Mouse (Mus musculus) cortical plate, adult 2 months (tissue): ENCODE results near the gene Cck. TPM values are rescaled to one million over a fixed set of nuclear protein-coding genes. Genes with fewer than 3 reads are reported as not detected.

Source experiments
- H3K27ac ChIP-seq: fragments of 200-500 bp; 2 replicates; pipeline ENCODE4 v1.5.1; 2012; ENCODE audit warnings: low read length, control low read depth, inconsistent platforms; ENCODE audit not compliant: insufficient read depth
- H3K4me1 ChIP-seq: fragments of 200-500 bp; 2 replicates; pipeline ENCODE4 v1.6.1; 2011; ENCODE audit warnings: low read length; ENCODE audit not compliant: control insufficient read depth, insufficient read depth
- H3K4me3 ChIP-seq: fragments of 200-500 bp; 2 replicates; pipeline ENCODE4 v1.5.1; 2011; ENCODE audit warnings: mild to moderate bottlenecking, low read length, control low read depth; ENCODE audit not compliant: insufficient read depth
- CTCF ChIP-seq: fragments of 200-500 bp; IDR thresholded peaks from 2 replicates; pipeline ENCODE4 v1.5.1; 2011; ENCODE audit warnings: mild to moderate bottlenecking, control low read depth, low read length; ENCODE audit not compliant: insufficient read depth; ENCODE audit errors: extremely low read depth
- POLR2A ChIP-seq: fragments of 200-500 bp; IDR thresholded peaks from 2 replicates; pipeline ENCODE4 v1.6.1; 2011; ENCODE audit warnings: mild to moderate bottlenecking, low read length, control low read depth; ENCODE audit not compliant: insufficient read depth; ENCODE audit errors: extremely low read depth
- polyA plus RNA-seq: library from polyadenylated mRNA; depleted of rRNA; stranded (reverse); fragments of >200 nt; gene quantifications from 2 replicates; pipeline ENCODE4 v1.2.3, GENCODE M21; 2012; rRNA removed

Cck gene
- polyA plus RNA-seq: 1,499 and 1,678 TPM in 2 replicates

DNA sequence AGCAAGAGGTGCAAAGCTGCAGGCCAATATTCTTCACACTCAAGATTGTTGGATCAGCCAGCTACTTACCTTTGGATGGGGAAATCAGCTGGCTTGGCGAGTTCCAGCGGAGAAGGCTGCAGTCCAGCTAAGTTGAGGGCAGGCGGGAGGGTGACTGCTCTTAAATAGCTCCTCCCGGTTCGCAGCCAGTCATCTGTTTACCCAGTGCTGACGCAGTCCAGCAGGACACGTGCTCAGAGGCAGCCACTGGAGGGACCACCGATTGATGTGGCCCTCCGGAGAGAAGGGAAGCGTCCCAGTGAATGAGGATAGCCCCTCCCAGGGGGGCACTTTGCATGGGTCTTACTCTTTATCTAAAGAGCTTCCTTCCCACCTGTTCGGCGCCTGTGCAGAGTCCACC, at the start of gene Cck:
Cck (minus strand) TSS at position 166 of the 400 bp plus-strand sequence.
- Histone ChIP-seq H3K4me3 (peak within 1 kb of the TSS; percentile 73), H3K27ac (peak within 1 kb of the TSS; percentile 80)

DNA sequence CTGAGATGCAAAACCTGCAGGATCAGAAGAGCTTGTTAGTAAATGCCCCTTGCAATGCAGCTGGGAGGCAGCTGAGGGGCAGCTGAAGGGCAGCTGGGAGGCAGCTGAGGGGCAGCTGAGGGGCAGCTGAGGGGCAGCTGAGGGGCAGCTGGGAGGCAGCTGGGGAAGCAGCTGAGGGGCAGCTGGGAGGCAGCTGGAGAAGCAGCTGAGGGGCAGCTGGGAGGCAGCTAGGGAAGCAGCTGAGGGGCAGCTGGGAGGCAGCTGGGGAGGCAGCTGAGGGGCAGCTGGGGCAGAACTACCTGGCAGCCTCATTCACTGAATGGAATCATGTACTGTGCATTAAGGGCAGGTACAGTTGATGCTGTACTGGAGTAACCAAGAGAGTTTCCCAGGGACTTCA, 46.0 kb upstream of the Cck start:
- no peak overlapping the region for H3K4me3 ChIP-seq
- no peak for TF ChIP-seq CTCF
- TF ChIP-seq POLR2A: no peak
- H3K4me1 ChIP-seq: no peaks in the 10 kb centered on the region
- H3K27ac ChIP-seq: no peak overlapping the region

More for the DNA sequence above, at the start of gene Cck:
- H3K4me1 ChIP-seq: no peaks in the 10 kb centered on the region
- TF ChIP-seq POLR2A (peak; percentile 98), CTCF (no peak)

DNA sequence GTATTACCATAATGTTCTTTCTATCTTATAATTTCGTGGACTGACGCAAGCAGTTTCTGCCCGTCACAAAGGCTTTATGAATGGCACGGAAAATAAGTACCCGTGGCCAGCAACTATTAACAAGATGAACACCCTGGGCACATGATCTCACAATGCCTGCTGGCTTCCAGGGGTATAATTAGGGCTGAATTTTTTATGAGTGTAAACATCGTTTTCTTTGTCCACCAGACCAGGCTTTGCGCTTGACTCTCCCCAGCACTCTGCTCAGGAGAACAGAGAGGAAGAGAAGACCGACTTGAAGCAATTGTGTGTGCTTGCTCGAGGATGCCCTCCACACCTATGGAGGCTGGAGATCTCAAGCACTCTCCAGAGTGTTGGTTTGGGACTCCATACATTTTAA, 37.1 kb upstream of the Cck start:
- H3K4me1 ChIP-seq: no peaks in the 10 kb centered on the region
- H3K4me3 ChIP-seq: no peak overlapping the region
- TF ChIP-seq POLR2A: no peak
- no peak for TF ChIP-seq CTCF
- H3K27ac ChIP-seq: no peak overlapping the region

DNA sequence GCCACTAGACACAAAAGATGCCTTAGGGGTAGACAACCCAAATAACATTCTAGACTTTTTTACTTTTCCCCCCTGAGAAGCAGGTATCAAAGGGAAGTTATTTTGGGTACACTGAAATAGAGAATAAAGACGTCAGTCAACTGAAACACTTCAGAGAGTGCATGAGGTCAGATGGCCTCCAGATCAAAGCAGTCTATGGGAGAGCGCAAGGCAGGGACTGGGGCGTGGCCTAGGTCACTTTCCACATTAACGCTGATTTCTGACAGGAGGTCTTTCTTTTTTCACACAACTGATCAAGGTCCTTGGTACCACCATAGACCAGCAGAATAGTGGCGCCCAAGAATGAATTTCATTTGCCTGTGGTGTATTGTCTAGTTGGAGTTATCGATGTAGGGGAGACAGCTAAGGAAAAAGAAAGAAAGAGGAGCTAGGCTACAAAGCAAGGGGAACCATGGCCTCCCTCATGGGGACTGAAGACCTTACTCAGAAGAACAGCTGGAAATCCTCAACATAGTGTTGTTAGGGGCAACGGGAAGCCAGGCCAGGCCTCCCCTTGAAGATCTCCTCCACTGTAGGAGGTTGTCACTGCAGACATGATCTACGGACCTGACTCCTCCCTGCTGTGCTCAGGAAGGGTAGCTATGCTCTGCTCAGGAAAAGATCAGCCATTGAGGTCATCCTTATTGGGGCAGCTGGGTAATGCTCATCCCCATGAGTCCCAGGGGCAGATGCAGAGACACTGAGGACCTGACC, 33.3 kb upstream of the Cck start:
- H3K4me1 ChIP-seq: no peaks in the 10 kb centered on the region
- H3K4me3 ChIP-seq: no peak overlapping the region
- H3K27ac ChIP-seq: no peak overlapping the region
- TF ChIP-seq POLR2A (no peak), CTCF (no peak)

DNA sequence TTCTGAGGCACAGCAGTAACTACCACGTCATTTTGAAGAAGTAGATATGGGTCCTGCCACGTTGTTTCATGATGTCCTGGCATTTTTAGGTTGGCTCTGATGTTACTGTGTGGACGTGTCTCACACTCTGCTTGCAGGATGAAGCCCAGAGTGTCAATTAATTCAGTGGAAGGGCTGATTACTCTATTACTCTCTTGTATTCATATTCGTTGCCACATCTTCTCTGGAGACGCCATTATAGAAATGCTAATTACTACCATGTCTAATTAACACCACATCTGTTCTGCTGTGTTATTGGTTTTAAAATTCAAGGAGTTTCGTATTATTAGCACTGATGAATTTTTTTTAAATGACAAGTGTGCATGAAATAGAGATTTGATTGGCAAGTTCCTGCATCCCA, 30.7 kb upstream of the Cck start:
- no peak for TF ChIP-seq POLR2A
- TF ChIP-seq CTCF: no peak

DNA sequence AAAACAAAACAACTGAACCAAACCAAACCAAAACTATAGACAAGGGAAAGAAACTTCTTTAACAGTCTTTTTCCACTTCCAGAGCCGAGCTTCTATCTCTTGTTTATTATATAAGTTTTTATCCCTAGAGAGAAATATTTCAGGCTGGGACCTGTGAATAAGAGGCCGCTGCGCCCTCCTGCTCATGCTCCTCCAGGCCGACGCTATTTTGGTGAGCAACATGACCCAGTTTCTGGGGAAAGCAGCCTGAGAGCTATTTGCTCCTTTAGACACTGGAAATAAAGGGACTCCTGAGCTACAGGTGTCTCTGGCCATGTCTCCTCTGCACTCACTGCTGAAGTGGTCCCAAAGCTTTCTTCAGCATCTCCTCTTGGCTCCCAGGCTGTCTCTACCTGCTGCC, 24.6 kb upstream of the Cck start:
- Histone ChIP-seq H3K27ac (no peak overlapping the region), H3K4me1 (peaks cover 2% of the 10 kb centered on the region), H3K4me3 (no peak overlapping the region)
- TF ChIP-seq POLR2A (no peak), CTCF (no peak)

More for the DNA sequence above, 30.7 kb upstream of the Cck start:
- no peak overlapping the region for H3K4me3 ChIP-seq
- H3K4me1 ChIP-seq: no peaks in the 10 kb centered on the region
- no peak overlapping the region for H3K27ac ChIP-seq

DNA sequence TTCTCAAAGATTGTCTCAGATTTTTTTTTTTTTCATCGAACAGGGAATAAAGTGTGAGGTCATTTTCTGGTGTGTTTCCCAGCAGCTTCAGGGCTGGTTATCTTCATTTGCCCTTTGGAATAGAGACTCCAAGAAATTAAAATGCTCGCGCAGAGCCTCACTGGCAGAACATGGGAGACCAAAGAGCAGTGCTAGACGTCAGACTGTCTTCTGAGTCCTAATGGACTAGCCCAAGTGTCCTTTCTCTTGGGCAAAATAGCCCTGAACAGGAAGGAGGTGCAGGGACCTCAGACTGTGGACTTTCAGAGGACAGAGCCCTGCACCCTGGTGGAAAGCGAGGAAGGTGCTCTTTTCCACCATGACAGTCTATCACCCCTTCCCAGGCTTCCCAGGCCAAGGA, 19.0 kb upstream of the Cck start:
- no peak for TF ChIP-seq CTCF
- TF ChIP-seq POLR2A: no peak
- no peak overlapping the region for H3K4me3 ChIP-seq
- no peaks in the 10 kb centered on the region for H3K4me1 ChIP-seq
- H3K27ac ChIP-seq: no peak overlapping the region

DNA sequence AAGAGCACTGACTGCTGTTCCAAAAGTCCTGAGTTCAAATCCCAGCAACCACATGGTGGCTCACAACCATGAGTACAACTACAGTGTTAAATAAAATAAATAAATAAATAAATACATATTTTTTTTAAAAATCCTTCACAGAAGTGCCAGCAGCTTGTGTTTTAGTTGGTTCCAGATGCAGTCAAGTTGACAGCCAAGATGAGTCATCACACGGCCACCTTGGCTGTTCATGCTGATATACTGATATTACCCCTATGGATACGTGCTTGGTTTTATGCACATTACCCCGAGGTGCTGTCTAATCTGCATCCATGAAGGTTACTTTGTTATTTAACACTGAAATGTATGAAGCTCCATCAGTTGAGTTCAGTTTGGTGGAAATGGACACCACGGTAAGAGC, 16.4 kb upstream of the Cck start:
- no peak overlapping the region for H3K27ac ChIP-seq
- TF ChIP-seq POLR2A: no peak
- no peak for TF ChIP-seq CTCF
- H3K4me1 ChIP-seq: 0 out of 2 replicates have a peak, but pooled peaks cover 1% of the 10 kb centered on the region
- no peak overlapping the region for H3K4me3 ChIP-seq

DNA sequence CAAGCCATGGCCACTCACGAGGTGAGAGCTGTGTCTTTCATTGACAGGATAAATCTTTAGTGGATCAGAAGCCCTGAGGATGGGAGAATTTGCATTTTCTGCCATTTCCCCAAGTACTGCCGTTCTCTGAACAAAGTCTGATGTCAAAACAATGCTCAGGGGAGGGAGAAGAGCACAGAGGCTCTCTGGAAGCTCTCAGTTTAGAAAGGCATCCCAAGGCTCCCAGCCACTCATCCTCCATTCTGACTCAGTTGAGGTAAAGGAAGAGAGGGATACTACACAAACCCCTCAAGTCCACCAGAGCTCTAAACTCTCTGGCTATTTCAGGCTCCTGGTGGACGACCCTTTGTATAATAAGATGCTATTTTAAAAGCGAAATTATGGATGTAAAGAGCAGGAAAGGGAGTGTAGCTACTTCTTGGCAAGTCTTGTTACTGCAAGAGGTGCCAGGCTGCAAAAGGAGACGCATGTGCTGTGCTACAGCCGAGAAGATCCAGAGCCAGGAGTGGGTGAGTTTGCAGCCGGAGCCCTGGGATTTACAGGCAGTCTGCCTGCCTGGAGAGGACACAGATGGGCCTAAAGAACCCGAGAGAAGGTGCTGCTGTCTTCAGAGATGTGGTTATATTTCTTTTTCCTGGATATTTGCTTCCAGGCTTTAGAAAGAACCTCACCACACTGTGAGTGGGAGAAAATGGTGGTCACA, 11.1 kb upstream of the Cck start:
- TF ChIP-seq POLR2A: no peak
- TF ChIP-seq CTCF: no peak
- Histone ChIP-seq H3K27ac (peak overlapping the region; percentile 75), H3K4me3 (no peak overlapping the region), H3K4me1 (peaks cover 7% of the 10 kb centered on the region)

DNA sequence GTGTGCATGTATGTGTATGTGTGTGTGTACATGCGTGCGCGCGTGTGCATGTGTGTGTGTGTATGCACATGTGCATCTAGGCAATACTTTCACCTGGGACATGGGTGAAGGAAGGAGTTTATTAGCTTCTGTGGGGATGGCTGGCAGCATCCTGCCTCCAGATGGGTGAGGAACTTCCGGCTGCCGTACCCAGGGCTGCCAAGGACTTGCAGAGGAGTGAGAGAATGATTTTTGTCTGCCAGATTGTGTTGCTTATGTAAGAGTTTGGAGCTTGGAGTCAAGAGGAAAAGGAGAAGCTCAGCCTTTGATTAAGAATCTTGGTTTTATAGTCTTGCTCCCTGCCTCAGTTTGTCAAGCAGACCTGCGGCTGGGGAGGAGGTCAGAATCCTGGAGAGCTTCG, 9.9 kb upstream of the Cck start:
- TF ChIP-seq CTCF (no peak), POLR2A (no peak)
- H3K27ac ChIP-seq: peak overlapping the region; percentile 55
- no peak overlapping the region for H3K4me3 ChIP-seq
- H3K4me1 ChIP-seq: peaks cover 7% of the 10 kb centered on the region
